Mouse (Mus musculus) myocyte (in vitro differentiated cells): ENCODE measurements at regions not wholly inside any gene's neighbourhood (a gene's known extent, or its start where the extent isn't known, plus 50 kb on each side); places are given as distances from the start of the nearest gene placed in this dataset.
"Not testable (repeated sequence)": the region's sequence is repeated elsewhere in the genome, so short reads cannot be mapped to it uniquely, and the experiment has no call there.

Experiments
- H3K27me3 ChIP-seq: one replicate; pipeline ENCODE4 v1.6.1; 2011; ENCODE audit not compliant: control insufficient read depth, insufficient read depth, insufficient read length
- H3K36me3 ChIP-seq: one replicate; pipeline ENCODE4 v1.6.1; 2011; ENCODE audit not compliant: control insufficient read depth, insufficient read depth
- H3K4me2 ChIP-seq: one replicate; pipeline ENCODE4 v1.6.1; 2011; ENCODE audit warnings: low read depth, control low read depth
- H3K4me3 ChIP-seq: one replicate; pipeline ENCODE4 v1.5.1; 2011; ENCODE audit warnings: mild to moderate bottlenecking, control low read depth, moderate library complexity
- H3K79me2 ChIP-seq: one replicate; pipeline ENCODE4 v1.6.1; 2011; ENCODE audit not compliant: control insufficient read depth, insufficient read depth
- H3ac ChIP-seq: one replicate; pipeline ENCODE4 v1.6.1; 2011; ENCODE audit not compliant: control insufficient read depth, insufficient read length
- CEBPB ChIP-seq: IDR thresholded peaks from 2 replicates; pipeline ENCODE4 v1.6.1; 2011; ENCODE audit warnings: mild to moderate bottlenecking, moderate library complexity; ENCODE audit not compliant: poor library complexity, insufficient read depth, severe bottlenecking
- E2F4 ChIP-seq: IDR thresholded peaks from one replicate; pipeline ENCODE4 v1.6.1; 2011; ENCODE audit warnings: mild to moderate bottlenecking, control low read depth, moderate library complexity; ENCODE audit not compliant: insufficient read depth
- MAX ChIP-seq: IDR thresholded peaks from one replicate; pipeline ENCODE4 v1.6.1; 2011; ENCODE audit warnings: low read depth, mild to moderate bottlenecking, control low read depth
- MYOD1 ChIP-seq, 3 experiments: IDR thresholded peaks; one replicate each; pipeline ENCODE4 v1.6.1; 2011; ENCODE audit warnings: control low read depth in 2 of 3, low read depth in 2 of 3, mild to moderate bottlenecking in 2 of 3, moderate library complexity in 1 of 3; ENCODE audit not compliant: insufficient read length in 2 of 3, control insufficient read depth in 1 of 3
- MYOG ChIP-seq, 3 experiments: IDR thresholded peaks; one replicate each; pipeline ENCODE4 v1.6.1; 2011; ENCODE audit warnings: control low read depth in 2 of 3, low read depth in 2 of 3, mild to moderate bottlenecking in 2 of 3; ENCODE audit not compliant: insufficient read length in 2 of 3, control insufficient read depth in 1 of 3, insufficient read depth in 1 of 3
- POLR2A ChIP-seq: IDR thresholded peaks from one replicate; pipeline ENCODE4 v1.6.1; 2011; ENCODE audit warnings: low read depth, mild to moderate bottlenecking, control low read depth, moderate library complexity; ENCODE audit not compliant: insufficient read length
- POLR2AphosphoS2 ChIP-seq: IDR thresholded peaks from one replicate; pipeline ENCODE4 v1.6.1; 2011; ENCODE audit warnings: low read depth, control low read depth; ENCODE audit not compliant: insufficient read length
- REST ChIP-seq: IDR thresholded peaks from one replicate; pipeline ENCODE4 v1.6.1; 2011; ENCODE audit warnings: mild to moderate bottlenecking, control low read depth, moderate library complexity; ENCODE audit not compliant: insufficient read depth, insufficient read length
- SRF ChIP-seq: IDR thresholded peaks from one replicate; pipeline ENCODE4 v1.6.1; 2011; ENCODE audit warnings: low read depth; ENCODE audit not compliant: control insufficient read depth, insufficient read length
- TCF12 ChIP-seq: IDR thresholded peaks from one replicate; pipeline ENCODE4 v1.6.1; 2011; ENCODE audit warnings: mild to moderate bottlenecking, control low read depth; ENCODE audit not compliant: poor library complexity, insufficient read depth, severe bottlenecking
- TCF3 ChIP-seq: IDR thresholded peaks from one replicate; pipeline ENCODE4 v1.6.1; 2011; ENCODE audit warnings: low read depth, control low read depth; ENCODE audit not compliant: insufficient read length
- USF1 ChIP-seq: IDR thresholded peaks from one replicate; pipeline ENCODE4 v1.6.1; 2011; ENCODE audit warnings: low read depth, mild to moderate bottlenecking, control low read depth, moderate library complexity

GRCm38 (mm10) chr14:17012200-17012599 lies 193.2 kb upstream of the Rarb start:
- Histone ChIP-seq H3K79me2 (no peaks in the 10 kb centered on the region), H3K4me3 (no peak overlapping the region), H3K36me3 (no peaks in the 10 kb centered on the region), H3K4me2 (no peak overlapping the region), H3ac (no peak overlapping the region), H3K27me3 (no peaks in the 10 kb centered on the region)
- TF ChIP-seq MYOD1 (IDR thresholded peaks at IDR 0.05; ENCODE audit: control insufficient read depth in 1 of 3, insufficient read length in 2 of 3, low read depth in 2 of 3) (no peak), USF1 (no peak), TCF12 (no peak), TCF3 (no peak)

DNA sequence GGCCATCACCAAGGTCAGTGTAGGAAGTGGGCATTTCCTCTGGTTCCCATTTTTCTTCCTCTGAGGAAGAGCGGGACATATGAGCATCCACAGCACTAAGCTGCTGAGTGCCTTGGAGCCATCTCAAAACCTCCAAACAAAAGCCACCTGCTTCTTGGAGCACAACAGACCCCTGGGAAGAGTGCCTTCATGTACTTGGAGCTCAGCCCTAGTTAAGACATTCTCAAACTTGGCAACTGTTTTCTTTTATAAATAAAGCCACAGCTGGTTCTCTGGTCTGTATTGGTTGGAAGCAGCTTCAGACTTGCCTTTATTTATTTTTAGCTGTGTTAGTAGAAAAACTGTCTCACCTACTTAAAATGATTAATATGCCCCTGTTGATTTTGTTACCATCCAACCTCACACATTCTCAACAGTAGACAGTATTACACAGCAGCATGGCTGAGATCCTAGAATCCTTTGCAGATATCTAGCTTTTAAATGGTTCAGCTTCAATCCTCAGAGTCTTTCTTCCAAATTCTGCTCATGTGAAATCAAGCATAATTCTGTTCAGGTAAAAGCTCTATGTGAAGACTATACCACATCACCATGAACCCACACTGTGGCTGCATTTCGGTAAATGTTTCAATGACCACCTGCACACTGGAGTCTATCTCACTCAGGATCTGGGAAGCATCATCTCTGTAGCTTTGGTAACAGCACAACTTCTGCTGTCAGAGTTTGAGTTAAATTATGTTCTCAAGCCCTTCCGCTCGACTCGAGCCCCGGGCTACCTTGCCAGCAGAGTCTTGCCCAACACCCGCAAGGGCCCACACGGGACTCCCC lies 186.4 kb upstream of the Rarb start:
- H3K4me3 ChIP-seq: no peak overlapping the region
- no peaks in the 10 kb centered on the region for H3K79me2 ChIP-seq
- TF ChIP-seq E2F4: no peak
- TF ChIP-seq MYOG (IDR thresholded peaks at IDR 0.05; ENCODE audit: control insufficient read depth in 1 of 3, insufficient read depth in 1 of 3, insufficient read length in 2 of 3, low read depth in 2 of 3): peak in 1 of 3 experiments; percentile 51
- TF ChIP-seq TCF3: no peak
- no peak for TF ChIP-seq CEBPB
- TF ChIP-seq MYOD1 (IDR thresholded peaks at IDR 0.05; ENCODE audit: control insufficient read depth in 1 of 3, insufficient read length in 2 of 3, low read depth in 2 of 3): no peak
- no peaks in the 10 kb centered on the region for H3K27me3 ChIP-seq
- peak overlapping the region; percentile 1 for H3K4me2 ChIP-seq
- no peak overlapping the region for H3ac ChIP-seq
- H3K36me3 ChIP-seq: no peaks in the 10 kb centered on the region

DNA sequence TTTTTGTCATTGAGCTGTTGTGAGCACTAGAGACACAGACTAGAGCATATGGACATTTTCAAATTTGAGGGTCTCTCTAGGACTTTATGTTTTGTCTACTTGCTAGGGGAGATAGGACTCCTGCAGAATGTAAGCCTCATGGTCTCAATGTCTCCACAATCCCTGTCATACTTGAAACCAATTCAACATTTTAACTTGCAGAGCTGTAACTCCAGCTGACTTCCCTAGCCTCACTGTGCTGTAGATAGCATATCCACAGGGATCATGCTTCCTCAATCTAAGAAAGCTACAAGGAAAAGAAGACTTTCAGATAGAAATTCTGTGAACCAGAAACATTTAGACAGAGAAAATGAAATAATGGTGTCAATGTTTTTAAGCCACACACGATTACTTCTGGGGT lies 185.8 kb upstream of the Rarb start:
- H3ac ChIP-seq: no peak overlapping the region
- H3K4me2 ChIP-seq: peak overlapping the region; percentile 1
- no peak for TF ChIP-seq CEBPB
- no peak for TF ChIP-seq POLR2AphosphoS2
- no peak for TF ChIP-seq POLR2A
- TF ChIP-seq MYOG (IDR thresholded peaks at IDR 0.05; ENCODE audit: control insufficient read depth in 1 of 3, insufficient read depth in 1 of 3, insufficient read length in 2 of 3, low read depth in 2 of 3): no peak
- TF ChIP-seq MYOD1 (IDR thresholded peaks at IDR 0.05; ENCODE audit: control insufficient read depth in 1 of 3, insufficient read length in 2 of 3, low read depth in 2 of 3): no peak
- no peak for TF ChIP-seq USF1
- no peak for TF ChIP-seq SRF
- no peak for TF ChIP-seq E2F4
- no peak for TF ChIP-seq TCF12
- TF ChIP-seq TCF3: no peak
- TF ChIP-seq REST: no peak
- no peak for TF ChIP-seq MAX

GRCm38 (mm10) chr14:16996716-16997115 lies 177.8 kb upstream of the Rarb start:
- H3K27me3 ChIP-seq: no peaks in the 10 kb centered on the region
- no peak for TF ChIP-seq MYOD1 (IDR thresholded peaks at IDR 0.05; ENCODE audit: control insufficient read depth in 1 of 3, insufficient read length in 2 of 3, low read depth in 2 of 3)
- TF ChIP-seq POLR2A: no peak
- no peak for TF ChIP-seq MYOG (IDR thresholded peaks at IDR 0.05; ENCODE audit: control insufficient read depth in 1 of 3, insufficient read depth in 1 of 3, insufficient read length in 2 of 3, low read depth in 2 of 3)
- no peak for TF ChIP-seq TCF3
- no peak for TF ChIP-seq E2F4
- no peak for TF ChIP-seq POLR2AphosphoS2
- TF ChIP-seq TCF12: no peak
- no peak for TF ChIP-seq MAX
- TF ChIP-seq SRF: no peak
- TF ChIP-seq USF1: no peak
- TF ChIP-seq CEBPB: no peak
- TF ChIP-seq REST: no peak

More for the DNA sequence above, 185.8 kb upstream of the Rarb start:
- Histone ChIP-seq H3K79me2 (no peaks in the 10 kb centered on the region), H3K36me3 (no peaks in the 10 kb centered on the region), H3K4me3 (no peak overlapping the region), H3K27me3 (no peaks in the 10 kb centered on the region)

DNA sequence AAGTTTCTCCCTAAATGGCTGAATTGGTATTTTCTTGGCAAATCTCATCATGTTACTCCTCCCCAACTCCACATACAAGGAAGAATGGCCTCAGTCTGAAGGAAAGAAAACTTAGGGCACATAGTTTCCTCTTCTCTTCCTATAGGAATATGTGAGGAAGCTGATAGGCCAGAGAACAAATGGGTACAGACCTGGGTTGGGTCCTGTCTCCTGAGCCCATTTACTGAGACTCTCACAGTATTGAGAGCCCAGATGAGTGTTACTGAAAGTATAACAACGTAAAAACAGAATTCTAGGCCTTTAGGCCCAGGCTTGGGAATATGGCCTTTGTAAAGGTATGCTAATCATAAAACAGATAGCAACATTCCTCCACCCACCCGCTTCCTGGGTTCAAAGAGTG lies 152.0 kb upstream of the Rarb start:
- not testable (repeated sequence) for H3K4me2 ChIP-seq, H3ac ChIP-seq, H3K79me2 ChIP-seq, H3K27me3 ChIP-seq, H3K36me3 ChIP-seq, H3K4me3 ChIP-seq

More at GRCm38 (mm10) chr14:16996716-16997115, 177.8 kb upstream of the Rarb start:
- H3K79me2 ChIP-seq: no peaks in the 10 kb centered on the region
- no peak overlapping the region for H3K4me3 ChIP-seq
- no peak overlapping the region for H3K4me2 ChIP-seq
- no peaks in the 10 kb centered on the region for H3K36me3 ChIP-seq
- no peak overlapping the region for H3ac ChIP-seq
